Mouse (Mus musculus) gastrocnemius, postnatal 10 days (tissue): ENCODE data around the gene Aasdhppt. TPM values are rescaled to one million over a fixed set of nuclear protein-coding genes. Genes with fewer than 3 reads are reported as not detected.

Experiments
- DNase-seq: peaks from one replicate; pipeline ENCODE4 v3.0.0; 2021; ENCODE audit warnings: mixed read lengths
- long read RNA-seq, 2 experiments: library from polyadenylated mRNA; stranded (forward); transcript quantifications; one replicate each; pipeline ENCODE4 v2.0.0; 2021
- microRNA-seq, 2 experiments: library from miRNA; unstranded; fragments of <30 nt; microRNA quantifications; one replicate each; pipeline ENCODE4 v1.2.0; 2021
- total RNA-seq, 2 experiments: library from RNA; stranded (reverse); gene quantifications; 2 replicates each; pipeline ENCODE4 v1.2.3; 2021

The Aasdhppt gene
- total RNA-seq: 10 to 100 TPM; 12.3 to 13.3 TPM
- long read RNA-seq, experiment 1, transcript Aasdhppt-201 (6 exons, 2,843 nt): major isoform, 21 of 28 reads
- long read RNA-seq, experiment 1, partial matches to known transcripts: 1 of 28 reads
- long read RNA-seq, experiment 1, other reads (novel, unspliced or antisense): 5 of 28 reads
- long read RNA-seq, experiment 2, transcript Aasdhppt-201 (6 exons, 2,843 nt): major isoform, 32 of 38 reads
- long read RNA-seq, experiment 2, partial matches to known transcripts: 1 of 38 reads
- long read RNA-seq, experiment 2, other reads (novel, unspliced or antisense): 3 of 38 reads

GRCm38 (mm10) chr9:4309351-4310085, at the start of gene Aasdhppt, which contains the start of gene Kbtbd3:
TSS of gene Aasdhppt (minus strand) at chr9:4309471.
TSS of gene Kbtbd3 (plus strand) at chr9:4309833.
- DNase-seq: peak; percentile 94

GRCm38 (mm10) chr9:4353163-4353562, 43.9 kb upstream of the Aasdhppt start:
- no peak for DNase-seq

GRCm38 (mm10) chr9:4318939-4319721, 9.9 kb upstream of the Aasdhppt start:
- DNase-seq: no peak

GRCm38 (mm10) chr9:4315746-4316145, 6.5 kb upstream of the Aasdhppt start:
- DNase-seq: no peak

- no peak for DNase-seq
Observed at GRCm38 (mm10) chr9:4313946-4314345, 4.7 kb upstream of the Aasdhppt start.

GRCm38 (mm10) chr9:4311162-4311561, 1.9 kb upstream of the Aasdhppt start:
- no peak for DNase-seq

GRCm38 (mm10) chr9:4310706-4311105, 1.4 kb upstream of the Aasdhppt start:
- DNase-seq: no peak

GRCm38 (mm10) chr9:4308628-4309350, 482 bp downstream of the Aasdhppt start:
- DNase-seq: no peak

GRCm38 (mm10) chr9:4304867-4305266, 4.4 kb downstream of the Aasdhppt start:
- DNase-seq: no peak

GRCm38 (mm10) chr9:4300466-4300865, 8.8 kb downstream of the Aasdhppt start:
- no peak for DNase-seq

GRCm38 (mm10) chr9:4283850-4284249, 25.4 kb downstream of the Aasdhppt start:
- no peak for DNase-seq

GRCm38 (mm10) chr9:4266881-4267280, 42.4 kb downstream of the Aasdhppt start:
- DNase-seq: no peak

GRCm38 (mm10) chr9:4260746-4261090, 48.6 kb downstream of the Aasdhppt start:
- DNase-seq: no peak

GRCm38 (mm10) chr9:4259841-4260745, 49.2 kb downstream of the Aasdhppt start:
- DNase-seq: peak; percentile 76

GRCm38 (mm10) chr9:4259074-4259473, 50.2 kb downstream of the Aasdhppt start:
- DNase-seq: no peak

Small RNA genes lying within 50 kb of the gene (microRNA-seq; reads per million reads assigned to microRNA genes)
- gene Gm22195: 0 reads per million in 2 experiments

Other genes starting within 250 kb of the Aasdhppt start
- gene Kbtbd3, start 362 bp upstream of the Aasdhppt start, total RNA-seq: 1 to 10 TPM; 3.2 to 3.8 TPM
- 10 to 100 TPM; 25.2 to 29.8 TPM for gene Msantd4, start 67.1 kb upstream of the Aasdhppt start, total RNA-seq